Mouse (Mus musculus) forebrain, embryonic 16.5 days (tissue): Measurements from ENCODE around the gene Bfsp2. TPM values are rescaled to one million over a fixed set of nuclear protein-coding genes. Genes with fewer than 3 reads are reported as not detected.

ENCODE experiments used
- ATAC-seq: fragments of 200-750 bp; cut with Nextera tagmentation; 2 replicates; pipeline ENCODE4 v1.8.0; 2017; ENCODE audit warnings: mild to moderate bottlenecking, moderate library complexity
- H3K27ac ChIP-seq: fragments of 300-500 bp; sonication (generic); 2 replicates; pipeline ENCODE4 v1.5.1; 2014; ENCODE audit warnings: low read length, control low read depth
- H3K27me3 ChIP-seq: fragments of 300-500 bp; sonication (generic); replicated peaks from 2 replicates; pipeline ENCODE4 v1.6.1; 2014; ENCODE audit warnings: low read length; ENCODE audit not compliant: control insufficient read depth, insufficient read depth
- H3K36me3 ChIP-seq: fragments of 300-500 bp; sonication (generic); 2 replicates; pipeline ENCODE4 v1.6.1; 2014; ENCODE audit not compliant: control insufficient read depth, insufficient read depth
- H3K4me1 ChIP-seq: fragments of 300-500 bp; sonication (generic); replicated peaks from 2 replicates; pipeline ENCODE4 v1.6.1; 2014; ENCODE audit warnings: low read length; ENCODE audit not compliant: control insufficient read depth, insufficient read depth
- H3K4me2 ChIP-seq: fragments of 300-500 bp; sonication (generic); 2 replicates; pipeline ENCODE4 v1.6.1; 2014; ENCODE audit warnings: mild to moderate bottlenecking, low read length, control low read depth
- H3K4me3 ChIP-seq: fragments of 300-500 bp; sonication (generic); replicated peaks from 2 replicates; pipeline ENCODE4 v1.5.1; 2014; ENCODE audit warnings: mild to moderate bottlenecking, low read length, control low read depth
- H3K9ac ChIP-seq: fragments of 300-500 bp; sonication (generic); replicated peaks from 2 replicates; pipeline ENCODE4 v1.6.1; 2014; ENCODE audit warnings: low read depth, low read length, control low read depth
- H3K9me3 ChIP-seq: fragments of 300-500 bp; sonication (generic); 2 replicates; pipeline ENCODE4 v1.6.1; 2016; ENCODE audit warnings: low read length; ENCODE audit not compliant: control insufficient read depth
- WGBS: fragments of 180-500 bp; shearing (Covaris S2); extraction: QIAGEN DNeasy Blood & Tissue Kit; methylation state at CpG from one replicate; pipeline ENCODE4 v1.1.7; 2014; 5-methylcytosine and 5-hydroxymethylcytosine counted together
- polyA plus RNA-seq: library from polyadenylated mRNA; unstranded; fragments of >200 nt; fragmentation: Nextera tagmentation; extraction: Ambion mirVana; gene quantifications from 2 replicates; pipeline ENCODE4 v1.2.1, GENCODE M21; 2015

The Bfsp2 gene
- polyA plus RNA-seq, 1 experiment from 2014 or later = 0.90 TPM

- Histone ChIP-seq H3K27me3 (no peaks in the 10 kb centered on the region), H3K9me3 (no peaks in the 10 kb centered on the region), H3K4me3 (no peak overlapping the region), H3K4me2 (no peak overlapping the region), H3K36me3 (no peaks in the 10 kb centered on the region), H3K4me1 (no peaks in the 10 kb centered on the region), H3K9ac (no peak overlapping the region), H3K27ac (no peak overlapping the region; the same call in 1 of the 2 replicates)
- 0 out of 2 replicates have a peak, but pooled peaks have one; percentile 36 for ATAC-seq
- 32% methylated on average over 4 of the region's 4 CpGs for WGBS
Measured at GRCm38 (mm10) chr9:103408136-103408777, 72.0 kb downstream of the Bfsp2 start.

GRCm38 (mm10) chr9:103403331-103403973 lies 76.8 kb downstream of the Bfsp2 start:
- Histone ChIP-seq H3K9me3 (no peaks in the 10 kb centered on the region), H3K4me3 (no peak overlapping the region), H3K27ac (no peak overlapping the region), H3K4me2 (no peak overlapping the region), H3K9ac (no peak overlapping the region), H3K27me3 (no peaks in the 10 kb centered on the region), H3K4me1 (peaks cover 8% of the 10 kb centered on the region), H3K36me3 (no peaks in the 10 kb centered on the region)
- no peak for ATAC-seq
- WGBS = 67% methylated on average over 4 of the region's 4 CpGs

- H3K27me3 ChIP-seq = no peaks in the 10 kb centered on the region
- H3K4me3 ChIP-seq = no peak overlapping the region
- no peak overlapping the region for H3K9ac ChIP-seq
- 39% methylated on average over 21 of the region's 21 CpGs for WGBS
- no peaks in the 10 kb centered on the region for H3K9me3 ChIP-seq
- H3K36me3 ChIP-seq = no peaks in the 10 kb centered on the region
- peak; percentile 78 for ATAC-seq
- H3K4me1 ChIP-seq = peaks cover 10% of the 10 kb centered on the region
- H3K27ac ChIP-seq = peak overlapping the region; percentile 54
- H3K4me2 ChIP-seq = peak overlapping the region; percentile 37
Measured at GRCm38 (mm10) chr9:103398509-103399157, 81.6 kb downstream of the Bfsp2 start.

GRCm38 (mm10) chr9:103393256-103393655 lies 87.0 kb downstream of the Bfsp2 start:
- H3K4me2 ChIP-seq = no peak overlapping the region
- peaks cover under 1% of the 10 kb centered on the region; the same call in 1 of the 2 replicates for H3K4me1 ChIP-seq
- no peaks in the 10 kb centered on the region for H3K9me3 ChIP-seq
- WGBS = 91% methylated on average over 11 of the region's 11 CpGs
- H3K9ac ChIP-seq = no peak overlapping the region
- no peaks in the 10 kb centered on the region for H3K27me3 ChIP-seq
- no peaks in the 10 kb centered on the region for H3K36me3 ChIP-seq
- H3K4me3 ChIP-seq = no peak overlapping the region
- no peak overlapping the region for H3K27ac ChIP-seq
- no peak for ATAC-seq

GRCm38 (mm10) chr9:103391796-103392372 lies 88.3 kb downstream of the Bfsp2 start:
- Histone ChIP-seq H3K36me3 (no peaks in the 10 kb centered on the region), H3K27me3 (no peaks in the 10 kb centered on the region), H3K27ac (no peak overlapping the region), H3K4me2 (no peak overlapping the region), H3K9me3 (no peaks in the 10 kb centered on the region), H3K4me3 (no peak overlapping the region), H3K4me1 (no peaks in the 10 kb centered on the region; the same call in 1 of the 2 replicates), H3K9ac (no peak overlapping the region)
- ATAC-seq = no peak
- WGBS = 81% methylated on average over 6 of the region's 6 CpGs

GRCm38 (mm10) chr9:103389261-103389660 lies 91.0 kb downstream of the Bfsp2 start:
- Histone ChIP-seq H3K36me3 (no peaks in the 10 kb centered on the region), H3K9ac (no peak overlapping the region), H3K27me3 (no peaks in the 10 kb centered on the region), H3K27ac (no peak overlapping the region), H3K4me3 (no peak overlapping the region), H3K4me1 (no peaks in the 10 kb centered on the region; the same call in 1 of the 2 replicates), H3K4me2 (no peak overlapping the region), H3K9me3 (no peaks in the 10 kb centered on the region)
- no peak for ATAC-seq
- 94% methylated on average over 6 of the region's 6 CpGs for WGBS

- H3K9me3 ChIP-seq = no peaks in the 10 kb centered on the region
- no peak for ATAC-seq
- H3K4me3 ChIP-seq = no peak overlapping the region
- H3K4me2 ChIP-seq = no peak overlapping the region
- no peaks in the 10 kb centered on the region for H3K36me3 ChIP-seq
- H3K4me1 ChIP-seq = no peaks in the 10 kb centered on the region; the same call in 1 of the 2 replicates
- no peak overlapping the region for H3K9ac ChIP-seq
- no peaks in the 10 kb centered on the region for H3K27me3 ChIP-seq
- H3K27ac ChIP-seq = no peak overlapping the region
- 58% methylated on average over 10 of the region's 10 CpGs for WGBS
Measured at GRCm38 (mm10) chr9:103387011-103387653, 93.1 kb downstream of the Bfsp2 start.

- no peaks in the 10 kb centered on the region for H3K9me3 ChIP-seq
- no peak overlapping the region for H3K4me2 ChIP-seq
- H3K27ac ChIP-seq = no peak overlapping the region
- no peak for ATAC-seq
- 42% methylated on average over 5 of the region's 5 CpGs for WGBS
- H3K4me3 ChIP-seq = no peak overlapping the region
- H3K27me3 ChIP-seq = no peaks in the 10 kb centered on the region
- no peaks in the 10 kb centered on the region for H3K36me3 ChIP-seq
- no peak overlapping the region for H3K9ac ChIP-seq
- no peaks in the 10 kb centered on the region; the same call in 1 of the 2 replicates for H3K4me1 ChIP-seq
Measured at GRCm38 (mm10) chr9:103386573-103386972, 93.6 kb downstream of the Bfsp2 start.

GRCm38 (mm10) chr9:103385600-103385999 lies 94.6 kb downstream of the Bfsp2 start:
- WGBS = 56% methylated on average over 1 of the region's 1 CpGs

More at GRCm38 (mm10) chr9:103385600-103385999, 94.6 kb downstream of the Bfsp2 start:
- H3K27ac ChIP-seq = no peak overlapping the region
- H3K9ac ChIP-seq = no peak overlapping the region
- no peak overlapping the region for H3K4me3 ChIP-seq
- no peak overlapping the region for H3K4me2 ChIP-seq
- no peaks in the 10 kb centered on the region for H3K27me3 ChIP-seq
- no peak for ATAC-seq
- H3K36me3 ChIP-seq = no peaks in the 10 kb centered on the region
- no peaks in the 10 kb centered on the region for H3K9me3 ChIP-seq
- H3K4me1 ChIP-seq = no peaks in the 10 kb centered on the region; the same call in 1 of the 2 replicates
